Mouse (Mus musculus): ENCODE measurements around the gene Cdon. TPM values are rescaled to one million over a fixed set of nuclear protein-coding genes. Genes with fewer than 3 reads are reported as not detected.

The Cdon gene
- total and polyA plus RNA-seq, 3 experiments, result 1.8 to 2.9 (median 2.3) TPM

- H3K4me2 ChIP-seq (ENCODE audit: insufficient read depth, low read depth, poor library complexity, severe bottlenecking), result no peak overlapping the region
- H3K4me3 ChIP-seq (replicated peaks in 1 of 3; ENCODE audit: low read depth in 2 of 3, low read length in 2 of 3, poor library complexity in 1 of 3), result no peak overlapping the region
- H3K9me3 ChIP-seq (replicated peaks; ENCODE audit: low read length), result no peaks in the 10 kb centered on the region
- H3K9ac ChIP-seq (ENCODE audit: insufficient read depth, low read depth), result no peak overlapping the region
- peaks cover 0 to 9% of the 10 kb centered on the region in 2 experiments for H3K36me3 ChIP-seq (replicated peaks in 1 of 2; ENCODE audit: control insufficient read depth in 1 of 2, insufficient read depth in 1 of 2, low read length in 1 of 2)
- TF ChIP-seq HCFC1 (IDR thresholded peaks at IDR 0.05; ENCODE audit: low read depth, low read length) (no peak), MXI1 (IDR thresholded peaks at IDR 0.05; ENCODE audit: low read depth, low read length) (no peak), MAZ (IDR thresholded peaks at IDR 0.05; ENCODE audit: low read depth, low read length) (no peak), MYC (IDR thresholded peaks at IDR 0.05; ENCODE audit: low read depth, low read length) (no peak), RAD21 (IDR thresholded peaks at IDR 0.05; ENCODE audit: low read depth, low read length) (no peak), ZNF384 (IDR thresholded peaks at IDR 0.05; ENCODE audit: low read depth, low read length) (no peak), CTCF (conservative IDR thresholded peaks at IDR 0.05 in 1 of 2, IDR thresholded peaks at IDR 0.05 in 1 of 2; ENCODE audit: low read depth in 2 of 2, low read length in 2 of 2) (no peak), USF2 (conservative IDR thresholded peaks at IDR 0.05; ENCODE audit: low read depth, low read length) (no peak), USF1 (IDR thresholded peaks at IDR 0.05; ENCODE audit: low read depth, low read length) (no peak), NELFE (IDR thresholded peaks at IDR 0.05; ENCODE audit: low read depth, low read length) (no peak), IRF4 (IDR thresholded peaks at IDR 0.05; ENCODE audit: low read depth, low read length) (no peak), KAT2A (IDR thresholded peaks at IDR 0.05; ENCODE audit: insufficient replicate concordance, low read length) (no peak), TCF12 (IDR thresholded peaks at IDR 0.05; ENCODE audit: low read depth, low read length) (no peak), E2F4 (IDR thresholded peaks at IDR 0.05; ENCODE audit: insufficient replicate concordance, low read depth, low read length) (no peak), POLR2AphosphoS2 (IDR thresholded peaks at IDR 0.05; ENCODE audit: low read depth, low read length) (no peak), POLR2A (IDR thresholded peaks at IDR 0.05; ENCODE audit: low read depth, low read length) (no peak), MAFK (IDR thresholded peaks at IDR 0.05; ENCODE audit: insufficient replicate concordance, low read length) (no peak), JUND (conservative IDR thresholded peaks at IDR 0.05; ENCODE audit: low read depth, low read length) (no peak), BHLHE40 (IDR thresholded peaks at IDR 0.05; ENCODE audit: low read depth, low read length) (no peak), CHD1 (IDR thresholded peaks at IDR 0.05; ENCODE audit: low read depth, low read length) (no peak)
- no peaks in the 10 kb centered on the region for H3K27me3 ChIP-seq (replicated peaks)
- in situ Hi-C loops (cut with MboI; ENCODE audit: low pct_ligation_motif_present, low pct_unique_long_range_greater_than_20kb, low sequenced_read_pairs), result no loop called here
- dilution Hi-C loops (cut with MboI; ENCODE audit: extremely low pct_ligation_motif_present, extremely low pct_unique_long_range_greater_than_20kb, low sequenced_read_pairs), result no loop called here
- H3K27ac ChIP-seq (ENCODE audit: insufficient read depth, low read depth), result no peak overlapping the region
- no peak for DNase-seq (ENCODE audit: extremely low read depth)
- peaks cover 9 to 60% of the 10 kb centered on the region in 2 experiments for H3K4me1 ChIP-seq (ENCODE audit: control insufficient read depth in 1 of 2, insufficient read depth in 2 of 2)
- no peaks in the 10 kb centered on the region for H3K79me2 ChIP-seq (replicated peaks; ENCODE audit: control insufficient read depth, extremely low read depth, insufficient read depth, poor library complexity, severe bottlenecking)
These were observed 72.3 kb downstream of the Cdon start for GRCm38 (mm10) chr9:35493033-35493732.

- dilution Hi-C loops (cut with MboI; ENCODE audit: extremely low pct_ligation_motif_present, extremely low pct_unique_long_range_greater_than_20kb, low sequenced_read_pairs), result no loop called here
- no peak overlapping the region for H3K4me3 ChIP-seq (replicated peaks in 1 of 3; ENCODE audit: low read depth in 2 of 3, low read length in 2 of 3, poor library complexity in 1 of 3)
- TF ChIP-seq SIN3A (IDR thresholded peaks at IDR 0.05; ENCODE audit: low read length), result no peak
- TF ChIP-seq HCFC1 (IDR thresholded peaks at IDR 0.05; ENCODE audit: low read depth, low read length), result no peak
- TF ChIP-seq CTCF (conservative IDR thresholded peaks at IDR 0.05 in 1 of 2, IDR thresholded peaks at IDR 0.05 in 1 of 2; ENCODE audit: low read depth in 2 of 2, low read length in 2 of 2), result no peak
- TF ChIP-seq POLR2A (IDR thresholded peaks at IDR 0.05; ENCODE audit: low read depth, low read length), result no peak
- TF ChIP-seq RCOR1 (conservative IDR thresholded peaks at IDR 0.05; ENCODE audit: low read depth, low read length), result no peak
- no peak for TF ChIP-seq USF2 (conservative IDR thresholded peaks at IDR 0.05; ENCODE audit: low read depth, low read length)
- no peak for TF ChIP-seq CHD1 (IDR thresholded peaks at IDR 0.05; ENCODE audit: low read depth, low read length)
- TF ChIP-seq PAX5 (IDR thresholded peaks at IDR 0.05; ENCODE audit: low read length), result no peak
- no peak for TF ChIP-seq ELF1 (IDR thresholded peaks at IDR 0.05; ENCODE audit: low read depth, low read length)
- TF ChIP-seq TBP (conservative IDR thresholded peaks at IDR 0.05; ENCODE audit: low read depth, low read length), result no peak
- no peak for TF ChIP-seq RAD21 (IDR thresholded peaks at IDR 0.05; ENCODE audit: low read depth, low read length)
- TF ChIP-seq NELFE (IDR thresholded peaks at IDR 0.05; ENCODE audit: low read depth, low read length), result no peak
- H3K36me3 ChIP-seq (replicated peaks in 1 of 2; ENCODE audit: control insufficient read depth in 1 of 2, insufficient read depth in 1 of 2, low read length in 1 of 2), result peaks cover 0 to 9% of the 10 kb centered on the region in 2 experiments
- H3K27ac ChIP-seq (ENCODE audit: insufficient read depth, low read depth), result no peak overlapping the region
- H3K27me3 ChIP-seq (replicated peaks), result no peaks in the 10 kb centered on the region
- no peak for DNase-seq (ENCODE audit: extremely low read depth)
- no peak overlapping the region for H3K9ac ChIP-seq (ENCODE audit: insufficient read depth, low read depth)
- no peaks in the 10 kb centered on the region for H3K79me2 ChIP-seq (replicated peaks; ENCODE audit: control insufficient read depth, extremely low read depth, insufficient read depth, poor library complexity, severe bottlenecking)
- no peaks in the 10 kb centered on the region for H3K9me3 ChIP-seq (replicated peaks; ENCODE audit: low read length)
- H3K4me2 ChIP-seq (ENCODE audit: insufficient read depth, low read depth, poor library complexity, severe bottlenecking), result no peak overlapping the region
- peaks cover 9 to 60% of the 10 kb centered on the region in 2 experiments for H3K4me1 ChIP-seq (ENCODE audit: control insufficient read depth in 1 of 2, insufficient read depth in 2 of 2)
- in situ Hi-C loops (cut with MboI; ENCODE audit: low pct_ligation_motif_present, low pct_unique_long_range_greater_than_20kb, low sequenced_read_pairs), result no loop called here
These were observed 72.8 kb downstream of the Cdon start for GRCm38 (mm10) chr9:35493733-35494092.

All from CH12.LX (cell line).